Comparison of ENCODE assay signal across 1 mouse cellular context in the genomic region with DNA sequence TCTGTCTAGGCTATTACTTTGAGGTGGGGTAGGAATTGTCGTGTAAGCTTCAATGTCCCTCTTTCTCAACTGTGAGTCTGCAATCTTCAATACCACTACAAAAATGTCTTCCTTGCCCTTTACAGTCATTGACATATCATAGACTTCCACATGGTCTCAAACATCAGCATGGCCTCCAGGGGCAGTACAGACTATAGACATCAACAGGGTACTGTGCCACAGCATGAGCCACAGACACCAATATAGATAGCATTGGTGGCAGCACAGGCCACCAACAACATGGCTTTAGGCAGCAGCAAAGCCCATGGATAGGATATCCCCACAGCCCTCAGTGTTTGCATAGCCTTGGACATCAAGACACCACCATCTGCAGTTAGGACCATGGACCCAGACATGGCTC.
TF ChIP-seq lines count a peak whose summit lies in the region.

No protein-coding gene starts in this region.

TF ChIP-seq in MEL, 35 proteins besides CTCF, POLR2A, EP300 and RAD21:
- TF ChIP-seq ZMIZ1 (IDR thresholded peaks at IDR 0.05; ENCODE audit: low read depth, low read length) (no peak), CHD1 (IDR thresholded peaks at IDR 0.05; ENCODE audit: low read depth, low read length) (no peak), ZKSCAN1 (IDR thresholded peaks at IDR 0.05; ENCODE audit: low read depth, low read length) (no peak)
